Mouse (Mus musculus): ENCODE measurements at regions not wholly inside any gene's neighbourhood (a gene's known extent, or its start where the extent isn't known, plus 50 kb on each side); places are given as distances from the start of the nearest gene placed in this dataset.

GRCm38 (mm10) chr4:52265196-52265595 lies 173.8 kb upstream of the Smc2 start:
- no peak for DNase-seq

GRCm38 (mm10) chr4:52282458-52282857 lies 156.6 kb upstream of the Smc2 start:
- no peak for DNase-seq

- no peak for DNase-seq
Measured at GRCm38 (mm10) chr4:52284909-52285308, 154.1 kb upstream of the Smc2 start.

- no peak for DNase-seq
Measured at GRCm38 (mm10) chr4:52293676-52294075, 145.4 kb upstream of the Smc2 start.

GRCm38 (mm10) chr4:52299226-52299625 lies 139.8 kb upstream of the Smc2 start:
- no peak for DNase-seq

GRCm38 (mm10) chr4:52301653-52302052 lies 137.4 kb upstream of the Smc2 start:
- no peak for DNase-seq

GRCm38 (mm10) chr4:52324300-52324699 lies 114.7 kb upstream of the Smc2 start:
- no peak for DNase-seq

- no peak for DNase-seq
Measured at GRCm38 (mm10) chr4:52331361-52331951, 107.6 kb upstream of the Smc2 start.

- DNase-seq = no peak
Measured at GRCm38 (mm10) chr4:52336365-52337017, 102.6 kb upstream of the Smc2 start.

GRCm38 (mm10) chr4:52341245-52341644 lies 97.8 kb upstream of the Smc2 start:
- no peak for DNase-seq

GRCm38 (mm10) chr4:52361751-52362150 lies 77.3 kb upstream of the Smc2 start:
- peak in 1 of 2 experiments; percentile 13 for DNase-seq

GRCm38 (mm10) chr4:52365866-52366265 lies 73.2 kb upstream of the Smc2 start:
- DNase-seq = no peak

- no peak for DNase-seq
Measured at GRCm38 (mm10) chr4:52368527-52368926, 70.5 kb upstream of the Smc2 start.
